Mouse (Mus musculus) intestine, embryonic 16.5 days (tissue): ENCODE data around the gene C1qtnf12. TPM values are rescaled to one million over a fixed set of nuclear protein-coding genes. Genes with fewer than 3 reads are reported as not detected.
A peak's percentile ranks its signal among the peaks of the same experiment; 100 is the strongest.

Experiments used
- ATAC-seq: fragments of 200-750 bp; cut with Nextera tagmentation; 2 replicates; pipeline ENCODE4 v1.8.0; 2017; ENCODE audit warnings: moderate TSS enrichment, moderate library complexity
- H3K27ac ChIP-seq: fragments of 300-500 bp; sonication (generic); 2 replicates; pipeline ENCODE4 v1.5.1; 2014; ENCODE audit warnings: mild to moderate bottlenecking, low read length
- H3K27me3 ChIP-seq: fragments of 300-500 bp; sonication (generic); replicated peaks from 2 replicates; pipeline ENCODE4 v1.6.1; 2014; ENCODE audit warnings: low read length, control low read depth, mixed read lengths; ENCODE audit not compliant: control insufficient read depth, insufficient read depth
- H3K36me3 ChIP-seq: fragments of 300-500 bp; sonication (generic); 2 replicates; pipeline ENCODE4 v1.6.1; 2014; ENCODE audit warnings: low read length, control low read depth; ENCODE audit not compliant: control insufficient read depth, insufficient read depth
- H3K4me1 ChIP-seq: fragments of 300-500 bp; sonication (generic); 2 replicates; pipeline ENCODE4 v1.6.1; 2014; ENCODE audit warnings: low read length, control low read depth, mixed read lengths; ENCODE audit not compliant: control insufficient read depth, insufficient read depth
- H3K4me2 ChIP-seq: fragments of 300-500 bp; sonication (generic); 2 replicates; pipeline ENCODE4 v1.6.1; 2014; ENCODE audit warnings: low read depth, low read length, control low read depth
- H3K4me3 ChIP-seq: fragments of 300-500 bp; sonication (generic); 2 replicates; pipeline ENCODE4 v1.5.1; 2014; ENCODE audit warnings: mild to moderate bottlenecking, low read length
- H3K9ac ChIP-seq: fragments of 300-500 bp; sonication (generic); 2 replicates; pipeline ENCODE4 v1.6.1; 2014; ENCODE audit warnings: low read depth, low read length
- H3K9me3 ChIP-seq: fragments of 300-500 bp; sonication (generic); 2 replicates; pipeline ENCODE4 v1.6.1; 2016; ENCODE audit warnings: low read length, control low read depth; ENCODE audit not compliant: control insufficient read depth
- WGBS: fragments of 180-500 bp; shearing (Covaris S2); extraction: QIAGEN DNeasy Blood & Tissue Kit; methylation state at CpG from one replicate; pipeline ENCODE4 v1.1.7; 2014; 5-methylcytosine and 5-hydroxymethylcytosine counted together
- polyA plus RNA-seq: library from polyadenylated mRNA; unstranded; fragments of >200 nt; fragmentation: Nextera tagmentation; extraction: Ambion mirVana; gene quantifications from 2 replicates; pipeline ENCODE4 v1.2.1, GENCODE M21; 2015

C1qtnf12 gene
- 59.9 and 75.4 TPM in 2 replicates for polyA plus RNA-seq

DNA sequence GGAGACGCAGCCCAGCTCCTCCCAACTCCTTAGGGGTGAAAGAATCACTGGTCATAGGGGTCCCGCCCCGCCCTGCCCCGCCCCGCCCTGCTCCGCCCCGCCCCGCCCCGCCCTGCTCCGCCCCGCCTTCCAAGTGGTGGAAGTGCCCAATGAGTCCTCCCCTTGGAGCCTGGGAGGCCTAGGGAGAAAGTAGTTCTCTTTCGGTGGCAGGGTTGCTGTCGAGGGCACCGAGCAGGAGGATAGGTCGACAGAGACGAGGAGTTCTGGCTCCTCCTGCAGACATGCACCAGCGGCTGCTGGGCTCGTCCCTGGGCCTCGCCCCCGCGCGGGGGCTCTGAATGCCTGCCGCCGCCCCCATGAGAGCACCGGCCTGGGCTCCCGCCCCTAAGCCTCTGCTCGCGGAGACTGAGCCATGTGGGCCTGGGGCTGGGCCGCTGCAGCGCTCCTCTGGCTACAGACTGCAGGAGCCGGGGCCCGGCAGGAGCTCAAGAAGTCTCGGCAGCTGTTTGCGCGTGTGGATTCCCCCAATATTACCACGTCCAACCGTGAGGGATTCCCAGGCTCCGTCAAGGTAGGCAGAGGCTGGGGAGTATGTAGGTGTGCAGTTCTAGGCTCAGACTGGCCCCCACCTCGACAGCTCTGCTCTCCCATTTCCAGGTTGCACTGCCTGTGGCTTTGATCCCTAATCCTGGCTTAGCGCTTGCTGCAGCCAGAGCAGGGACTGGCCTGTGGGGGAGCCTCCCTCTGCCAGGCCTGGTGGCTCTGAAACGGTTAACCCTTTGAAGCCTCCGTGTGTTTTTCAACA lies at the start of gene C1qtnf12:
Gene C1qtnf12 (plus strand): TSS at position 152 of the 805 bp plus-strand sequence.
- Histone ChIP-seq H3K4me3 (peak within 1 kb of the TSS; percentile 64), H3K9ac (peak within 1 kb of the TSS; percentile 79), H3K36me3 (peaks cover 11% of the 10 kb centered on the region), H3K4me1 (peaks cover 12% of the 10 kb centered on the region), H3K27ac (peak within 1 kb of the TSS; percentile 75), H3K9me3 (no peaks in the 10 kb centered on the region), H3K27me3 (no peaks in the 10 kb centered on the region), H3K4me2 (peak within 1 kb of the TSS; percentile 84)
- peak; percentile 90 for ATAC-seq
- WGBS: under 1% methylated on average over 42 of the region's 42 CpGs

- H3K4me2 ChIP-seq: no peak overlapping the region
- no peak for ATAC-seq
- H3K9ac ChIP-seq: no peak overlapping the region
- WGBS: 74% methylated on average over 1 of the region's 1 CpGs
- H3K27me3 ChIP-seq: no peaks in the 10 kb centered on the region
- no peaks in the 10 kb centered on the region for H3K36me3 ChIP-seq
- no peak overlapping the region for H3K4me3 ChIP-seq
- no peaks in the 10 kb centered on the region for H3K9me3 ChIP-seq
- no peak overlapping the region for H3K27ac ChIP-seq
- no peaks in the 10 kb centered on the region for H3K4me1 ChIP-seq
Measured at GRCm38 (mm10) chr4:155932031-155932430, 30.1 kb upstream of the C1qtnf12 start.

GRCm38 (mm10) chr4:155943049-155943452 lies 19.1 kb upstream of the C1qtnf12 start:
- 1% methylated on average over 17 of the region's 17 CpGs for WGBS
- peak overlapping the region; percentile 84 for H3K27ac ChIP-seq
- ATAC-seq: peak; percentile 34

DNA sequence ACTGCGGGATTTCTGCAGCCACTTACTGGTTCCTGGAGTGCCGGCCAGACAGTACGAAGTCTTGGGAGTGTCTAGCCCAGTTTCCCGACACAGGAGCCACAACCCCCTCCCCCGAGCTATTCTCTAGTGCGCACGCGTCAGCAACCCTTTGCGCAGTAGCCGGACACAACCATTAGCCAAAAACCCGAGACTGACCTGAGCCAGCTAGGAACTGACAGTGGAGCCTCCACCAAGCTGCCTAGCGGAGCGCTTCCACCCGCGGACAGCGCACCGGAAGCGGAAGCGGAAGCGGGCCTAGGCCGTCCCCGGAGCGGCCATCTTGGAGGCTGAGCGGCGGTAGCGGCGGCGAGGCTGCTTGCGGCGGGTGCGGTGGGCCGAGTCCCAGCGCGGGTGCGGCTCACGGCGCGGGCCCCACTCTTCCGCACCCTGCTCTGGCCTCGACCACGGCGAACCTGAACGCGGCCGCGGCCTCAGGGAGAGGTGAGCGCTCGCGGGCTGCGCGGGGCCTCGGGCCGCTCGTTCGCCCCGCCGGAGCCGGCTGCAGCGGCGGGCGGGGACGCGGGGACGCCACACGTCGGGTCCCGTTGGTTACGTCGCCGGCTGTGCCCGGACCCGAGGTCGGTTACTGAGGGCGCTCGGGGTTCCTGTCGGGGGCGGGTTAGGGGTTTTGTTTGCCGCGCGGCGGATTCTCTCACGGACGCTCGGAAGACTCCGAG lies 18.4 kb upstream of the C1qtnf12 start, which contains the start of gene Ube2j2:
Gene Ube2j2 (plus strand): TSS at position 298 of the 716 bp plus-strand sequence.
- Histone ChIP-seq H3K9me3 (no peaks in the 10 kb centered on the region), H3K4me1 (peaks cover 19% of the 10 kb centered on the region), H3K9ac (peak within 1 kb of the TSS; percentile 96), H3K27ac (peak within 1 kb of the TSS; percentile 84), H3K27me3 (no peaks in the 10 kb centered on the region), H3K4me3 (peak within 1 kb of the TSS; percentile 93), H3K36me3 (no peaks in the 10 kb centered on the region), H3K4me2 (peak within 1 kb of the TSS; percentile 94)
- ATAC-seq: peak; percentile 98
- under 1% methylated on average over 84 of the region's 85 CpGs for WGBS

More at GRCm38 (mm10) chr4:155943049-155943452, 19.1 kb upstream of the C1qtnf12 start:
- Histone ChIP-seq H3K4me2 (peak overlapping the region; percentile 94), H3K36me3 (no peaks in the 10 kb centered on the region), H3K4me1 (peaks cover 19% of the 10 kb centered on the region), H3K4me3 (peak overlapping the region; percentile 93), H3K9me3 (no peaks in the 10 kb centered on the region), H3K9ac (peak overlapping the region; percentile 96), H3K27me3 (no peaks in the 10 kb centered on the region)

DNA sequence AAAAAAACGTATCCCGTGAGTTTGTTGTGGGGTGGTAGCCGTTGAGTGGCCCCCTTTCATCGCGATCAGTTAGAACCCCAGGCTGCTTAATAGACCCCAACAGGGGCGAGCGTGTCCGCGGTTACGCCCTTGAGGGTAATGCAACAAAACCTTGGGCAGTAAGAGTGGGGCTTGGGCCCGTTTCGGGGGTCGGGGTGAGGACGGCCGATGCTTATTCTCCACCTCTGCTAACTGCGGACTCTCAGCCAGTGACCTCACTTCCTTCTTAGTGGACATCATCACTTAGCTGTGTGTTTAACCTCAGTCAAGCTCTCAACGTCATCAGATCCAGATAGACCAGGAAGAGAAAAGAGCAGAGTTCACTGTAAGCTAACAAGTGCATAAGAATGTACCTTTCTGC lies 17.8 kb upstream of the C1qtnf12 start:
- H3K36me3 ChIP-seq: peaks cover under 1% of the 10 kb centered on the region; the same call in 1 of the 2 replicates
- H3K4me2 ChIP-seq: peak overlapping the region; percentile 86
- under 1% methylated on average over 17 of the region's 17 CpGs for WGBS
- H3K4me1 ChIP-seq: peaks cover 19% of the 10 kb centered on the region
- peak overlapping the region; percentile 77 for H3K27ac ChIP-seq
- peak overlapping the region; percentile 93 for H3K4me3 ChIP-seq
- no peaks in the 10 kb centered on the region for H3K27me3 ChIP-seq
- peak overlapping the region; percentile 96 for H3K9ac ChIP-seq
- ATAC-seq: peak; percentile 26; the same call in 1 of the 2 replicates
- H3K9me3 ChIP-seq: no peaks in the 10 kb centered on the region

- H3K27ac ChIP-seq: no peak overlapping the region
- H3K4me1 ChIP-seq: peaks cover 19% of the 10 kb centered on the region
Measured at GRCm38 (mm10) chr4:155947094-155947493, 15.0 kb upstream of the C1qtnf12 start.

GRCm38 (mm10) chr4:155955491-155955890 lies 6.6 kb upstream of the C1qtnf12 start:
- H3K9me3 ChIP-seq: no peaks in the 10 kb centered on the region
- H3K27me3 ChIP-seq: no peaks in the 10 kb centered on the region
- peaks cover 24% of the 10 kb centered on the region for H3K36me3 ChIP-seq
- no peaks in the 10 kb centered on the region for H3K4me1 ChIP-seq
- H3K27ac ChIP-seq: no peak overlapping the region
- 87% methylated on average over 6 of the region's 6 CpGs for WGBS
- H3K9ac ChIP-seq: no peak overlapping the region
- H3K4me3 ChIP-seq: no peak overlapping the region
- H3K4me2 ChIP-seq: no peak overlapping the region
- no peak for ATAC-seq

More at GRCm38 (mm10) chr4:155947094-155947493, 15.0 kb upstream of the C1qtnf12 start:
- H3K36me3 ChIP-seq: peaks cover 12% of the 10 kb centered on the region
- no peak overlapping the region for H3K4me2 ChIP-seq
- H3K27me3 ChIP-seq: no peaks in the 10 kb centered on the region
- H3K9me3 ChIP-seq: no peaks in the 10 kb centered on the region
- ATAC-seq: no peak
- H3K4me3 ChIP-seq: no peak overlapping the region
- no peak overlapping the region for H3K9ac ChIP-seq

DNA sequence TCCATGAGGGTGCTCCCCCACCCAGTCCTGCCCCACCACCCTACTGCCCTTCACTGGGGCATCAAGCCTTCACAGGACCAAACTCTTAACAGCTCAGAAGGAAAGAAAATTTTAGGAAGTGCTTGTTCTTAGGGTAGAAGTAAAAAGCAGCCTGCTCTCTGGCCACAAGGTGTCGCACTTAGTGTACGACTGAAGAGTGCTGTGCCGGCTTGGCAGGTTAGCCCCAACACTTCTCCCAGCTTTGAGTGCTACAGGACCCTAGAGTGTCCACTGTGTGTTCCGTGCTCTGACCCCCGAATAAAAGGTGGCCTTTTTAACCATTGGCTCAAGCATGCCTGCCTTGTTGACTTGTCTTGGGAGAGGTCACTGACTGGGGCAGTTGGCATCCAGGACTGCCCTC lies 2.8 kb upstream of the C1qtnf12 start:
- Histone ChIP-seq H3K4me2 (no peak overlapping the region), H3K4me3 (no peak overlapping the region), H3K9me3 (no peaks in the 10 kb centered on the region), H3K4me1 (peaks cover 12% of the 10 kb centered on the region), H3K27ac (no peak overlapping the region), H3K9ac (no peak overlapping the region), H3K27me3 (no peaks in the 10 kb centered on the region), H3K36me3 (peaks cover 11% of the 10 kb centered on the region)
- WGBS: 10% methylated on average over 5 of the region's 5 CpGs
- ATAC-seq: no peak

GRCm38 (mm10) chr4:155963106-155963505 lies 988 bp downstream of the C1qtnf12 start:
- H3K36me3 ChIP-seq: peaks cover 11% of the 10 kb centered on the region
- peak; percentile 8 for ATAC-seq

More at GRCm38 (mm10) chr4:155963106-155963505, 988 bp downstream of the C1qtnf12 start:
- H3K9ac ChIP-seq: peak overlapping the region; percentile 79
- no peaks in the 10 kb centered on the region for H3K9me3 ChIP-seq
- peaks cover 12% of the 10 kb centered on the region for H3K4me1 ChIP-seq
- H3K4me3 ChIP-seq: peak overlapping the region; percentile 64
- 0 out of 2 replicates have a peak overlapping the region, but pooled peaks have one; percentile 75 for H3K27ac ChIP-seq
- H3K27me3 ChIP-seq: no peaks in the 10 kb centered on the region
- peak overlapping the region; percentile 84 for H3K4me2 ChIP-seq
- WGBS: 57% methylated on average over 7 of the region's 7 CpGs
